Mouse (Mus musculus): ENCODE results near the gene Pik3r2.

Gene Pik3r2

GRCm38 (mm10) chr8:70755661-70756475 is 20.6 kb downstream of the Pik3r2 start:
- no peak for DNase-seq

GRCm38 (mm10) chr8:70754871-70755660 is 21.4 kb downstream of the Pik3r2 start:
- DNase-seq, result no peak

GRCm38 (mm10) chr8:70754043-70754870 is 22.3 kb downstream of the Pik3r2 start, which contains the start of gene Rab3a:
Rab3a (plus strand) TSS chr8:70754679.
- peak; percentile 99 for DNase-seq

DNA sequence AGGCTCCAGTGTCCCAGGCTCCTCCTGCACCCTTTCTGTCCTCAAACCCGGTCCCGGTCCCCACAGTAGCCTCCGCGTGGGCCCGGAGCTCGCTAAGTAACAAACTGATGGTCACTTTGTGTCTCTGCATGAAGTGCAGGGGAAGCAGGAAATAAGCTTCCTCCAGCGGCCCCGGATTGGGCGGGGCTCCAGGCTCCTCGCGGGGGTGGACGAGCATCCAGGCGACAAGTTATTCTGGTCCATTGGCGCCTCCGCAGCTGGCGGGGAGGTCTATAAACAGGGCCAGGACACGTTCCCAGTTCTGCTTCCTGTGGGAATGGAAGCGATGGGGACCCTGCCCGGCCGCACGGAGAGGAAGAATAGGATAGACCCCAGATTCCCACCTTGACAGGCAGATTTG is 23.4 kb downstream of the Pik3r2 start:
- DNase-seq, result peak; percentile 94

- peak; percentile 95 for DNase-seq
Measured at GRCm38 (mm10) chr8:70752000-70752764, 24.3 kb downstream of the Pik3r2 start.

- no peak for DNase-seq
Measured at GRCm38 (mm10) chr8:70750128-70750680, 26.3 kb downstream of the Pik3r2 start.

DNA sequence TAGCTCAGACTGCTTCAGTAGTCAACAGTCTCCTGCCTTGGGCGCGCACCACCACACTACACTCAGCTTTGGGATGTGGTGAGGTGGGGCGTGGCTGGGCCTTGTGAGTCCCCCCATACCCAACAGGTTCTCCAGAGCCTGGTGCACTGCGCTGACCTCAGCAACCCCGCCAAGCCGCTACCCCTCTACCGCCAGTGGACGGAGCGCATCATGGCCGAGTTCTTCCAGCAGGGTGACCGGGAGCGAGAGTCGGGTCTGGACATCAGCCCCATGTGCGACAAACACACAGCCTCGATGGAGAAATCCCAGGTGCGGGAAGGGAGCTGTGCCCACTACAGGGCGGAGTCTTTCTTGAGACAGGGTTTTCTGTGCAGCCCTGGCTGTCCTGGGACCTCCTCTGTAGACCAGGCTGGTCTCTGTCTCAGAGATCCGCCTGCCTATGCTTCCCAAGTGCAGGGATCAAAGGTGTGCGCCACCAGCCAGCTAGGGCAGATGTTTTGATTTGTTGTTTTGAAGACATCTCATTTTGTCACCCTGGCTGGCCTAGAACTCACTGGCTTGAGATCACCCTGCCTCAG is 27.3 kb downstream of the Pik3r2 start:
- DNase-seq, result no peak

GRCm38 (mm10) chr8:70748246-70749096 is 28.0 kb downstream of the Pik3r2 start:
- no peak for DNase-seq

DNA sequence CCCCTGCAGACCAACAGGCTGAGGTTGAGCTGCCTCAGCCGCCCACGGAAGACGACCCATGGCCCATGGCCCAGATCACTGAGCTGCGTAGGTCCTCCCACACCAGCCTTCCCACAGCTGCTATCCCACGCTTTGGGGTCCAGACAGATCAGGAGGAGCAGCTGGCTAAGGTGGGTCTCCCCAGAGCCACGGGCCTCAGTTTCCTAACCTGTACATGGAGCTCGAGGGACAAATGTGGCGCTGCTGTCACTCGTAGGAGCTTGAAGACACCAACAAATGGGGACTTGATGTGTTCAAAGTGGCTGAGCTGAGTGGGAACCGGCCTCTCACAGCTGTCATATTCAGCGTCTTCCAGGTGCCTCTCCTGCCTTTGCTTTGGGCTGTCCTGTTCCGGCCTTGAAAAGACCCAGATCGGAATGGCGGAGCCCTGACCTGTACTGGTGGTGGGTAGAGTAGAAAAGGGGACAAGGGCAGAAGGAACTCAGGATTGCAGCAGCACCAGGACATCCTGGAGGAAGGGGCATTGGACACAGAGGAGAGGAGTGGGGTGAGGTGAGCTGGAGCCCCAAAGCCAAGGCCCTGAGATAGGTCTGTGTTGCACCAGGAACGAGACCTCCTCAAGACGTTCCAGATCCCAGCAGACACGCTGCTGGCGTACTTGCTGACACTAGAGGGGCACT is 29.2 kb downstream of the Pik3r2 start:
- DNase-seq, result no peak

GRCm38 (mm10) chr8:70746676-70747075 is 29.8 kb downstream of the Pik3r2 start:
- DNase-seq, result no peak

GRCm38 (mm10) chr8:70745691-70746220 is 30.8 kb downstream of the Pik3r2 start:
- no peak for DNase-seq

GRCm38 (mm10) chr8:70744806-70745205 is 31.7 kb downstream of the Pik3r2 start:
- DNase-seq, result no peak

DNA sequence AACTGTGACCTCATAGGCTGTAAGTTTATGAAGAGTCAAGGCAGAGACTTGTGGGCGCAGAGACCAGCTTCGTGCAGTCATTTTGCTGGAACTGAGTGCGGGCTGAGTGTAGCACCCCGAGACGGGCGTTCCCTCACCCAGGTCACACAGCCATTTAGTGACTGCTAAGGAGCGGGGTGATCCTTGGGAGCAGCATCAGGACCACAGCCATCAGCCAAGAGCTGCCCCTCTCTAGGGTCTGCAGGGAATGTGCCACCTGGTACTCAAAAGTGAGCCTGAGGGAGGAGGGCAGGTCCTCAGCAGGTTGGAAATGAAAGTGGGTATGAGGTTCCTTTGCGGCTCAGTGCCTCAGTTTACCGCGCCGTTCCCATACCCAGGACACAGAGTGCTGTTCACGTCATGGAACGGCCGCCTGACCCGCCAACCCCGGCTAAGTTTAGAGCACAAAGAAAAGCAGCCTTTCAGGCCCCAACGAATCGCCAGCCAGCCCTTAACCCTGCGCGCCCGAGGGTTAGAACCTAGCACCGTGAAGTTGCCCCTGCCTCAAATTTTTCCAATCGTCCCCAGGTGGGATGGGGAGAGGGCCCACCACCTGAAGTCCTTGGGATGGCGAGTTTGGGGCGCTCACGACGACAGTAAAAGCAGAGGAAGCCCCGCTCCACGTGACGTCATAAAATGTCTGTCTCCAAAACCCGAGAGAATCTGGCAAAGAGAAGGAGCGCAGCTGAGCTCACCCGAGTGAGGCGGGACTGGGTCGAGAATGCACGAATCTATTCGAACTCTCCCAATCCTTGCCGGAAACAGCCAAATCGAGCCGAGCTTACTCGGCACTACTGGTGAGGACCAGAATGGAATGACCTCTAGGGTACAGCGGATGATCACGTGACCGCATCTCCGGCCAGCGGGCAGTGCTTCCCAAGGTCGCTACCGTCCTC is 32.6 kb downstream of the Pik3r2 start:
- DNase-seq, result peak; percentile 82

GRCm38 (mm10) chr8:70742981-70743655 is 33.4 kb downstream of the Pik3r2 start:
- no peak for DNase-seq

- no peak for DNase-seq
Measured at GRCm38 (mm10) chr8:70742176-70742575, 34.3 kb downstream of the Pik3r2 start.

DNA sequence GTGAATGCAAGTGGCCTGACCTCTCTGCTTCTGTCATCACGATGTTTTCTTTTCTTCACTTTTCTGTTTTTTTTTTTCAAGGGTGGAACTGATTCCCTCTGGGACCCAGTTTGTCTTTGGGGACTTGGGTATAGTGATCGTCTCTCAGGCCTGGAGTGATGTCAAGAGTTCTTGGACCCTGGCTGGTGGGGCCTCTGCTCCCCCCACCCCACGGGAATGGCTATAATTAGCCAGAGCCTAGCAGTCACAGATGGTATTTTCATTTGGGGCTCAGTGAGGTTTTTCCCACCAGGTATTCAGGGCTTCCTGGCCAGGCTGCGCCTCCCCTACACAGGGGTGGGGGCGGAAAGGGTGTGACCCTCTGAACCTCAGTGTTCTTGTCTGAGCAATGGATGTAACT is 34.9 kb downstream of the Pik3r2 start:
- DNase-seq, result no peak

DNA sequence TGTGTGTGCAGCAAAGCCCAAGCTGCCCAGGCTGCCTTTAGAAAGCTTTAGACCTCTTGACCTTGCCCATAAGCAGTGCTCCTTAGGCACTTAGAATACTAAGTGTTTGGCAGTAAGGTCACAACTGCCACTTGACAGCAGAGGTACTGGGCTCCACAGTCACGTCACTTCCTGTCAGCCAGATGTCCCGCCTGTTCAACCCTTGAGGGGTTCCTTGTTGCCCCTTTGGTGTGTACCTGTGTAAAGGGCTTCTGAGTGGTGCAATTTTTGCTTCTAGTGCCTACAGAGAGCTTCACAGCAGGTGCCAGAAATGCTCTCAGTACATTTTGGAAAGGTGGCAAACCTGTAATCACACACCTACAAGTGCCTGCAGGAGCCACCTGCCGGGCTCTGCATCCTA is 38.3 kb downstream of the Pik3r2 start:
- peak; percentile 88 for DNase-seq

DNA sequence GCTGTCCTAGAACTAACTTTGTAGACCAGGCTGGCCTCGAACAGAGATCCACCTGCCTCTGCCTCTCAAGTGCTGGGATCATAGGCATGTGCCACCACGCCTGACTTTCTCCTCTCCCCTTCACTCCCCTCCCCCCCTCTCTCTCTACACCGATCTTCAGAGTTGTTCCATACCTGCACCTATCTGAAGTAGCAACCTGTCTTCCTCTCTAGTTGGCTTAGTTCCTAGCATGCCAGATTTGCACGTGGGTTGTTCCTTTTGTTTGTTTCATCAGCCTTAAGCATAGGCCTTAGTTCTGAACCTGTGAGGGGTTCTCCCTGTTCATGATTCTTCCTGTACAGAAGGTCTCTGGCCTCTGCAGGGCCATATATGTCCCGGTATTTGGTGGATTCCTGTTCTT is 38.8 kb downstream of the Pik3r2 start:
- no peak for DNase-seq
